Mouse (Mus musculus): ENCODE data around the gene Rnf26. TPM values are rescaled to one million over a fixed set of nuclear protein-coding genes. Genes with fewer than 3 reads are reported as not detected.

The Rnf26 gene
- 1 to 10 TPM; 1.7 to 2.9 (median 2.6) TPM for total RNA-seq (2022)

GRCm38 (mm10) chr9:44113105-44113789 is at the start of gene Rnf26, which contains the start of gene Gm49380:
TSS of gene Rnf26 (minus strand) at chr9:44113517.
TSS of gene Gm49380 (minus strand) at chr9:44113500.
- peak; percentile 91 to 93 for DNase-seq (ENCODE audit: low spot score in 2 of 2)

GRCm38 (mm10) chr9:44159886-44160285 is 46.6 kb upstream of the Rnf26 start:
- no peak for DNase-seq (ENCODE audit: low spot score in 2 of 2)

- no peak for DNase-seq (ENCODE audit: low spot score in 2 of 2)
Observed at GRCm38 (mm10) chr9:44147290-44147689, 34.0 kb upstream of the Rnf26 start.

DNA sequence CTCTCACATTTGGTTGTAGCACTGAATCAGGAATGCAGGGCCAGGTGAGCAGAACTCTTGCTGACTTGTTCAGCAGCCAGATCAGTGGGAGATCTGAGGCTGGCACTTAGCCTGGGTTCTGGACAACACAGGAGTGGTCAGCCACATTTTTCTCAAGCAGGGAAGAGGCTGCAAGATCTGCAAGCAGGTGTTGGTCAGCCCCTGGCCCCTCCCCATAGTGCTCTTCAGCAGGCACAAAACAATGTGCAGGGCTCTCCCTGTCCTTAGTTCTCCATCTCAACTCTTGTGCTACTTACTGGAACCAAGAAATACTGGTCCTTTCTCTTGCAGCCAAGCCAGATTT is 31.4 kb upstream of the Rnf26 start:
- DNase-seq (ENCODE audit: low spot score in 2 of 2), result no peak

DNA sequence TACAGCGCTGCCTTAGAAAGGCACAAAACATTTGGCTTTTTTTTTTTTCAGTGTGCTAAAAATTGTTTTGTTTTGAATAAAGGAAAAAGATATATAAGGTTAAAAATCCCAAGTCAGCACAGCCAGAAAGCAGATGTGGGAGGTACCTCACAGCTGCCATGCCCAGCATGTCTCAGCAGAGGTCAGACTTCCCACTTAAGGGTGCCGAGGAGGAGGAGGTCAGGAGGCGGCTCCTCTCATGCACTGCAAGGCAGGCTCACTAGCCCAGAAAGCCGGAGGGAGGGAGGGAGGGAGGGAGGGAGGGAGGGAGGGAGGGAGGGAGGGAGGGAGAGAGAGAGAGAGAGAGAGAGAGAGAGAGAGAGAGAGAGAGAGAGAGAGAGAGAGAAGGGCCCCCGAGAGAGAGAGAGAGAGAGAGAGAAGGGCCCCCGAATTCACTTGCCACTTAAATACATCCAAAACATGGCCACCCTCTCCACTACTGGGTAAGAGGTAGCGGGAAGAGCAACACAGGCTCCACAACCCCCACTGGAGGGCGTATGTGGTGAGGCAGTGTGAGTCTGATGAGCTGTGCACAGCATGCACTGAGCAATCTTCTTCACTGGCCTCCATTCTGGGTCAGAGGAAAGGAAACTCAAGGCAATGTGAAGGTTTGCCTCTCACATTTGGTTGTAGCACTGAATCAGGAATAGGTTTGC is 30.9 kb upstream of the Rnf26 start:
- DNase-seq (ENCODE audit: low spot score in 2 of 2), result no peak

- DNase-seq (ENCODE audit: low spot score in 2 of 2), result no peak
Observed at GRCm38 (mm10) chr9:44143421-44143820, 30.1 kb upstream of the Rnf26 start.

DNA sequence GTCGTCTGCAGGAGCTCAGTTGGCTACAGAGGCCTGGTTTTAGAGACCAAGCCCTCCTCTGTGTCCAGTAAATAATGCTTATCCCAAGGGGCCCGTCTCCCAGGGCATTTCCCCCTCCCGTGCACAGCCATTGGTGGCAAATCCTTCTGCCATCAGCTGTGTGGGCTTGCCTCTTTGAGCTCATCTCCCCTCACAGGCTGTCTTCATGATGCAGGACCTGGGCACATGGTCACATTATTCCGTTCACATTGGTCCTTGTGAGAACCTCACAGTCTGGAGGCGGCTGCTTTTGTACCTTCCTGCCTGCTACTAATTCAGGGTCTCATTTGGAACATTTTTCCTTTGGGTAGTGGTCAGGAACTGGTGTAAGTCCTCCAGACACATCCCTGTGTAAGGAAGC is 28.6 kb upstream of the Rnf26 start:
- no peak for DNase-seq (ENCODE audit: low spot score in 2 of 2)

GRCm38 (mm10) chr9:44137846-44138245 is 24.5 kb upstream of the Rnf26 start:
- DNase-seq (ENCODE audit: low spot score in 2 of 2), result no peak

GRCm38 (mm10) chr9:44135731-44136411 is 22.6 kb upstream of the Rnf26 start:
- no peak for DNase-seq (ENCODE audit: low spot score in 2 of 2)

- peak in 1 of 2 experiments; percentile 27 for DNase-seq (ENCODE audit: low spot score in 2 of 2)
Observed at GRCm38 (mm10) chr9:44134851-44135730, 21.8 kb upstream of the Rnf26 start.

DNA sequence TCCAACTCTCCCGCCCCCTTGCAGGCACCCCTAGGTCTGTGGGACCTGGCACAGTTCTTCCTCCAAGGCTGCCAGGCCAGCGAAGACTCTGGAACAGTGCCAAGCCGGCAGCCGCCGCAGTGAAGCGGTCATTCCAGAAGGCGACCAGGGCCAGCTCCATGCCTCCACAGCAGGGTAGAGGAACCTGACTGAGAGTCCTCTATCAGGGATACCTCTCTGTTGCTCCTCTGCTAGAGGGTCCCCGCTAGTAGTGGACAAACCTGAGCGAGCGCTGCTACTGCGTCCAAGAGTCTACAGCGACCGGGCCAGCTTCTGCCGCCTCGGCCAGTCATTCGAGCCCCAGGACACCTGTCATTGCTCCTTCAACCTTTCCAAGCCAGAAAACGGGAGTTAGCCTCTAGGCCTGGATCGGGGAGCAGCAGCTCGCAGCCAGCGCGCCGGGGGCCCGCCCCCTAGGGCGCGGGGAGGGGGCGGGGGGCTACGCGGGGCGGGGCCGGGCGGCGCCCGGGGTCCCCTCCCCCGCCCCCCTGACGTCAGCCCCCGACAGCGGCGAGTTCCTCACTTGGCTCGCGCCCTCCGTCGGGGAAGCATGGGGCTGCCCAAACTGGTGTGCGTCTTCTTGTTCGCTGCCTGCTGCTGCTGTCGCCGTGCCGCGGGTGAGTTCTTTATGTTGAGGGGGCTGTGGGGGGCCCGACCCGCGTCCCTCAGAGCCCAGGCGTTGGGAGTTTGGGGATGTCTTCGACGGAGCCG is 21.0 kb upstream of the Rnf26 start, which contains the start of gene Mcam:
Mcam (plus strand) TSS at position 369 of the 750 bp plus-strand sequence.
- peak; percentile 48 to 66 for DNase-seq (ENCODE audit: low spot score in 2 of 2)

GRCm38 (mm10) chr9:44133287-44133686 is 20.0 kb upstream of the Rnf26 start:
- DNase-seq (ENCODE audit: low spot score in 2 of 2), result no peak

GRCm38 (mm10) chr9:44132200-44132599 is 18.9 kb upstream of the Rnf26 start:
- no peak for DNase-seq (ENCODE audit: low spot score in 2 of 2)

- DNase-seq (ENCODE audit: low spot score in 2 of 2), result no peak
Observed at GRCm38 (mm10) chr9:44131276-44131590, 17.9 kb upstream of the Rnf26 start.

- DNase-seq (ENCODE audit: low spot score in 2 of 2), result peak in 1 of 2 experiments; percentile 27
Observed at GRCm38 (mm10) chr9:44130581-44131275, 17.4 kb upstream of the Rnf26 start.

DNA sequence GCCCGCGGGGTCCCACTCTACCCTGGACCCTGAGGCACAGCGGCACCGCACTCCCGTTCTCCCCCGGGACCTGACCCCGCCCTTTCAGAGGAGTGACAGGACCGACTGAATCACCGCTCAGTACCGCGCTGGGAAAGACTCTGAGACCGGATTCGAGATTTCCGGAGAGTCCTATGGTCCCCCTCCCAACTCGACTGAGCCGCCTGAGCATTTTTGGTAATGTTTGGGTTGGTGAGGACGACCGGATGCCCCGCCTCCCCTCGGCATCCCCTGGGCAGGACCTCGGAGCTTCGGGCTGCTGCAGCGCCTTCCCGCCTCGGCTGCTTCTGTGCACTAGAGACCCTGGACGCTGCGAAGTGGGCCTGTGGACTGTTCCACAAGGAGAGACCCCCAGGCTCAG is 16.7 kb upstream of the Rnf26 start:
- peak; percentile 54 to 60 for DNase-seq (ENCODE audit: low spot score in 2 of 2)

DNA sequence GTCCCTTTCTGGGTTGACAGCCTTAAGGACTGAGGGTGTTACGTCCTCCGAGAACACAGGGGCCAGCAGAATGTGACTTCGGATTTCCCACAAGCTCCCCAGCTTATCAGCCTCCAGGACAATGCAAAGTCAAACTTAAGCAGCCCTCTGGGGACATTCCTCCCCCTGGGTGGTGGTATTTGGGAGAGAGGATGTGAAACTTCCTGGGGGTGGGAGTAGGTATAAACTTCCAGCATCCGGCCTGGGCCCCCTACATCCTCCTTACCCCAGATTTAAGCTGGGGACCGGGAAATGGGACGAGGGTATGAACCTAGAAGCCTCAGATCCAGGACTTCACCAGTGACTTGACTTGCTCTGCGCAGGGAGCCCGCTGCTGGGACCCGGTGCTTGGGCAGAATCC is 16.3 kb upstream of the Rnf26 start:
- no peak for DNase-seq (ENCODE audit: low spot score in 2 of 2)

- no peak for DNase-seq (ENCODE audit: low spot score in 2 of 2)
Observed at GRCm38 (mm10) chr9:44127351-44127801, 14.1 kb upstream of the Rnf26 start.

DNA sequence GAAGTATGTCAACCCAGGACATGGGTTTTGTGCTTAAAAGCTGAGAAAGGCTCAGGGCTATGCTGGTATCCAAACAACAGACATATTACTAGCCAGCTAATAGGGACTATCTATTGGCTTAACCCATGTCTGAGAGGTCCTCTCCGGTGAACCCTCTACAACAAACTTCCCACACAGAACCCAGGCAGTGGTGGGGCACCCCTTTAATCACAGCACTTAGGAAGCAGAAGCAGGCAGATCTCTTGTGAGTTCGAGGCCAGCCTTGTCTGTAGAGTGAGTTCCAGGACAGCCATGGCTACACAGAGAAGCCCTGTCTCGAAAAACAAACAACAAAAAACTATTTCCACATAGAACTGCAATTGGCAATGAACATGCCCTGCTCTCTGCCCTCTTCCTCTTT is 13.4 kb upstream of the Rnf26 start:
- DNase-seq (ENCODE audit: low spot score in 2 of 2), result no peak

All from gastrocnemius, adult 8-10 months (tissue).